Mouse (Mus musculus) megakaryocyte, adult 5-6 weeks (primary cell): ENCODE data around the gene Dock9. TPM values are rescaled to one million over a fixed set of nuclear protein-coding genes. Genes with fewer than 3 reads are reported as not detected.

Source experiments
- ATAC-seq: 2 replicates; pipeline ENCODE4 v1.8.0; 2016; ENCODE audit warnings: mild to moderate bottlenecking, inconsistent platforms; ENCODE audit not compliant: poor library complexity, severe bottlenecking
- total RNA-seq, 2 experiments: library from RNA; stranded (forward) in 1 of 2; stranded (reverse) in 1 of 2; fragments of 153-499, 151-499 nt in 1 of 2; fragments of 221-1000, 200-1000 nt in 1 of 2; gene quantifications; 2 replicates each; pipeline versions ENCODE4 v1.2.3 to v1.2.4; 2015 to 2017

Gene Dock9
- total RNA-seq, 2 experiments from 2014 or later: 0.22 to 0.31 TPM

- ATAC-seq: peak; percentile 62
Measured at GRCm38 (mm10) chr14:121738431-121739403, 58.9 kb downstream of the Dock9 start.

- no peak for ATAC-seq
Measured at GRCm38 (mm10) chr14:121737277-121737676, 60.4 kb downstream of the Dock9 start.

GRCm38 (mm10) chr14:121735678-121736077 lies 62.0 kb downstream of the Dock9 start:
- ATAC-seq: no peak

- no peak for ATAC-seq
Measured at GRCm38 (mm10) chr14:121734217-121734616, 63.4 kb downstream of the Dock9 start.

GRCm38 (mm10) chr14:121733694-121734093 lies 63.9 kb downstream of the Dock9 start:
- no peak for ATAC-seq

GRCm38 (mm10) chr14:121732196-121732595 lies 65.4 kb downstream of the Dock9 start:
- ATAC-seq: peak; percentile 36

- peak; percentile 93 for ATAC-seq
Measured at GRCm38 (mm10) chr14:121731688-121732168, 65.9 kb downstream of the Dock9 start.

- ATAC-seq: no peak
Measured at GRCm38 (mm10) chr14:121730966-121731365, 66.7 kb downstream of the Dock9 start.

- ATAC-seq: no peak
Measured at GRCm38 (mm10) chr14:121727996-121728395, 69.6 kb downstream of the Dock9 start.

GRCm38 (mm10) chr14:121724501-121724900 lies 73.1 kb downstream of the Dock9 start:
- no peak for ATAC-seq

GRCm38 (mm10) chr14:121722774-121723173 lies 74.9 kb downstream of the Dock9 start:
- ATAC-seq: no peak

- no peak for ATAC-seq
Measured at GRCm38 (mm10) chr14:121721431-121721830, 76.2 kb downstream of the Dock9 start.

- ATAC-seq: peak; percentile 56; the same call in 1 of the 2 replicates
Measured at GRCm38 (mm10) chr14:121719638-121720601, 77.7 kb downstream of the Dock9 start.

GRCm38 (mm10) chr14:121714799-121715198 lies 82.8 kb downstream of the Dock9 start:
- peak; percentile 67 for ATAC-seq

GRCm38 (mm10) chr14:121714268-121714667 lies 83.4 kb downstream of the Dock9 start:
- no peak for ATAC-seq

- no peak for ATAC-seq
Measured at GRCm38 (mm10) chr14:121713830-121714197, 83.8 kb downstream of the Dock9 start.

GRCm38 (mm10) chr14:121713166-121713829 lies 84.3 kb downstream of the Dock9 start:
- no peak for ATAC-seq

- no peak for ATAC-seq
Measured at GRCm38 (mm10) chr14:121711089-121711826, 86.4 kb downstream of the Dock9 start.

- ATAC-seq: no peak
Measured at GRCm38 (mm10) chr14:121710130-121710529, 87.5 kb downstream of the Dock9 start.

GRCm38 (mm10) chr14:121708244-121708643 lies 89.4 kb downstream of the Dock9 start:
- no peak for ATAC-seq
